Mouse (Mus musculus): ENCODE measurements around the gene Map2k4.

DNA sequence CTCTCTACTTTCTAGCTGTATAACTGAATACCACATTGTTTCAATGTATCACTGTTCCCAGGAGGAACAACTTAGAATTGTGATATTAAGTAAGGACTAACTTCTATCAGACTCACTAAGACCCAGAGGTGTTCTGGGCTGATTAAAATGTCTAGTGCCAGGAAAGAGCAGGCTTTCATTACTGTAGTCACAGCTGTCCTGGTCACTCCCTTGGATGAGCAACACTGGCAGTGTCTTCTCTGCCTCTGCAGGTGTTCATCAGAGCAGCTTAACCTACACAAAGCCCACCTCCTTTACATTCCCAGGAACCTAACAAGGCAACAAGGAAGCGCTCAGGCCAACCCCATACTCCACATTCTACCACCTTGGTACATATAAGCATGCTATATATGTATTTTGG is 8.5 kb downstream of the Map2k4 start:
- no peak for TF ChIP-seq POLR2A (IDR thresholded peaks at IDR 0.05; ENCODE audit: borderline replicate concordance, control insufficient read depth, low read depth, low read length)
- no peak for TF ChIP-seq CTCF (IDR thresholded peaks at IDR 0.05; ENCODE audit: control insufficient read depth, insufficient read depth, low read length)
